Mouse (Mus musculus) brain, embryonic 14.5 days (tissue): ENCODE results near the gene Hist1h3f. TPM values are rescaled to one million over a fixed set of nuclear protein-coding genes. Genes with fewer than 3 reads are reported as not detected.

Experiments used
- DNase-seq: peaks from one replicate; pipeline ENCODE4 v3.0.0-alpha.2; 2011; ENCODE audit warnings: low read depth
- CTCF ChIP-seq: fragments of 200-500 bp; IDR thresholded peaks from 2 replicates; pipeline ENCODE4 v1.5.1; 2012; ENCODE audit warnings: inconsistent platforms, mild to moderate bottlenecking, moderate library complexity, borderline replicate concordance; ENCODE audit not compliant: insufficient read depth, insufficient read length; ENCODE audit errors: extremely low read depth
- POLR2A ChIP-seq: fragments of 200-500 bp; IDR thresholded peaks from 2 replicates; pipeline ENCODE4 v1.6.1; 2012; ENCODE audit warnings: mild to moderate bottlenecking, inconsistent platforms, borderline replicate concordance; ENCODE audit not compliant: poor library complexity, insufficient read depth, insufficient read length, severe bottlenecking; ENCODE audit errors: extremely low read depth
- polyA plus RNA-seq: library from polyadenylated mRNA; depleted of rRNA; stranded (reverse); fragments of >200 nt; gene quantifications from 2 replicates; pipeline ENCODE4 v1.2.3, GENCODE M21; 2012; rRNA removed

The Hist1h3f gene
- polyA plus RNA-seq, result 4.5 and 5.5 TPM in 2 replicates

DNA sequence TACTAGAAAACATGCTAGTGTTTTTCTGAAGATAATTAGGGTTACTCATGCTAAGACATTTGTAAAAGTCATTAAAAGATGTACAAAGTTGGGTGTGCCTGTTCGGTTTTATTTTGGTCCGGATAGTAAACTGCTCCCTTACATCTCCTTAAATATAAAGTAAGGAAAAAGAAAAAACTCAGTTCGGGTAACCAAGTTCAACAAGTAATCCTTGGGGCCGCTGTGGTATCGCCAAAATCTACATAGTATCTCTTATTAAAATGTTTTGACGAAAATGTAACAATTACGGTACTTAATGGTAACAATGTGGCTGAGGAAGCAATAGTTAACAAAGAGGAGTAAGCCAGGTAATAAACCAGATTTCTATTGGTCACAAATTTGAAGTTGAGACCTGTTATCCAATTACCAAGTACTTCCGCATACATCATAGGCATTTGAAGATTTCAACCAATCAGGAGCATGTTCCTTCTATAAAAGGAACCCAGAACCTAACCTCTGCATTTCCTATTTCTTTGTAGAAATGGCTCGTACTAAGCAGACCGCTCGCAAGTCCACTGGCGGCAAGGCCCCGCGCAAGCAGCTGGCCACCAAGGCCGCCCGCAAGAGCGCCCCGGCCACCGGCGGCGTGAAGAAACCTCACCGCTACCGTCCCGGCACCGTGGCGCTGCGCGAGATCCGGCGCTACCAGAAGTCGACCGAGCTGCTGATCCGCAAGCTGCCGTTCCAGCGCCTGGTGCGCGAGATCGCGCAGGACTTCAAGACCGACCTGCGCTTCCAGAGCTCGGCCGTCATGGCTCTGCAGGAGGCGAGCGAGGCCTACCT, at the start of gene Hist1h3f:
TSS of gene Hist1h3f (plus strand) at position 88 of the 822 bp plus-strand sequence.
- no peak for TF ChIP-seq CTCF
- TF ChIP-seq POLR2A, result peak; percentile 77; the same call in 1 of the 2 replicates
- DNase-seq, result peak; percentile 98

DNA sequence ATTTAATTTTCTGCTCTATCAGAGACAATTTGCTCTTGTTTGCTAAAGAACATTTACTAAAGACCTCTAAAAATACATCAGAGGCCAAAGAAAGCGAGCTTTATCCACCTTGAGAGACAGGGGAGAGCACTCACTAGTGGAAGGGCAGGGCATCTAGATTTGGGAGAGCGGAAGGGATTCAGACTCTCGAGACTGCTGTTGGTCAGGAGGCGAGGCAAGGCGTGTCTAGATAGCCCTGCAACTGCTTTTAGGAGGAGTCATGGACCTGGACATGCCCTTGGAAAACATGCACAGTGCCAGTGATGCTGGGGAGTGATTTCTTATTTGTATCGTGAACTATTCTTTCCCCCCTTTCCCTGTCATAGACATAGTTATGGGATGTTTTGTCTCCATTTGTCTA, 48.3 kb upstream of the Hist1h3f start:
- TF ChIP-seq POLR2A (no peak), CTCF (no peak)
- DNase-seq, result no peak

DNA sequence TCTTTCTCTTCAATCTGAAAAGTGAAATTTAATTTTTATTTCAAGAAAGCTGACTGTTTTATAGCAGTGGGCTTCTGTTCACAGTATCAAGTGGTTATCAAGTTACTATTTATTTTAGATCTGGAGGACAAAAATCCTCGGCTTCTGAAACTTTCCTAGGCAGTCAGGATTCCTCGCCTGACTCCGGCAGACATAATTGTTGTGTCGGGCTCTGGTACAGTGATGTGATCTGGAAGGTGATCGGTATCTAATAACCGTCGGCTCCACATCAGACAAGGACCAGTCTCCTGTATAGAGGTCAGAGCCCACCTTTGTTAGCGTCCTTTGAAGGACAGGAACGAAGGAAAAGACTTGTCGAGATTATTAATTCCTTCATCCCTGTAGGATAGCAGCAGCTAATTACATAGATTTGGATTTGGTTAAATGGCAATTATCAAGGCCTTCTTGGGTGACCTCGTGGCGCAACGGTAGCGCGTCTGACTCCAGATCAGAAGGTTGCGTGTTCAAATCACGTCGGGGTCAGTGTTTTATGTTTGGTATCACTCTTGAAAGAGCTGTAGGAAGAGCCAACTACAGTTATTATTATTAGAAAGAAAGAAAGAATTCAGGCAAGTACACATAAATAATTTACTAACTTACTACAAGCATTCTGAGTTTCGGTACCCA, 46.1 kb upstream of the Hist1h3f start:
- DNase-seq, result peak; percentile 41
- TF ChIP-seq CTCF (no peak), POLR2A (no peak)

DNA sequence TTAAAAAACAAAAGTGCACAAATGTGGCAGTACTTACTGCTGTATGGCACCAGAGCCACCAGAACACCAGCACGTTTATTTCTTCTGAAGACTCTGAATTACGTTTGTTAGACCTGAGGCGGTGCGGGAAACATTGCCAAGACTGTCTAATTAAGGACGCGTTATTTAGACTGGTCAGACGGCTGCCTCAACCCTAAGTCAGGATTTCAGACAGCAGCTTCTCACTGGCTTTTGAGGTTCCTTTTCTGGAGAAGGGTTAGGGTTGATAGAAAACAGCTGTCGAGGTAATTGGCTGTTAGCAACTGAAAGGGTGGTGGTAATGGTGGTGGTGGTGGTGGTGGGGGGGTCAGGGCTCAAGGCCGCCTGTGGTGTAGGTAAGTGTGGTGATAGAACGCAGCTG, 45.2 kb upstream of the Hist1h3f start:
- DNase-seq, result peak; percentile 68
- no peak for TF ChIP-seq POLR2A
- TF ChIP-seq CTCF, result no peak

DNA sequence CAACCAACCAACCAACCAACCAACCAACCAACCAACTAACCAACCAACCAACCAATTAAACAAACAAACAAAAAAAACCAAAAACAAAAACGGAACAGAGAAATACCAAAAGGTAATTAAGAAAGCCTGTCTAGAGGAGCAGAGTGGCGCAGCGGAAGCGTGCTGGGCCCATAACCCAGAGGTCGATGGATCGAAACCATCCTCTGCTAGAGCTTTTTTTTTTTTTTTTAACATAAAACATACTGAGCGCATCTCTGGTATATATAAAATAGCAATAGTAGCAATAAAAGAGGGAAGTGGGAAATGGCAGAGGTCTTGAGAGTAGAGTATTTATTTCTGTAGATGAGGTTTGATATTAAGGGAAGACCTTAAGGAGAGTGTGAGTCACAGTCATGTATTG, 43.9 kb upstream of the Hist1h3f start:
- no peak for DNase-seq
- TF ChIP-seq CTCF, result no peak
- no peak for TF ChIP-seq POLR2A

DNA sequence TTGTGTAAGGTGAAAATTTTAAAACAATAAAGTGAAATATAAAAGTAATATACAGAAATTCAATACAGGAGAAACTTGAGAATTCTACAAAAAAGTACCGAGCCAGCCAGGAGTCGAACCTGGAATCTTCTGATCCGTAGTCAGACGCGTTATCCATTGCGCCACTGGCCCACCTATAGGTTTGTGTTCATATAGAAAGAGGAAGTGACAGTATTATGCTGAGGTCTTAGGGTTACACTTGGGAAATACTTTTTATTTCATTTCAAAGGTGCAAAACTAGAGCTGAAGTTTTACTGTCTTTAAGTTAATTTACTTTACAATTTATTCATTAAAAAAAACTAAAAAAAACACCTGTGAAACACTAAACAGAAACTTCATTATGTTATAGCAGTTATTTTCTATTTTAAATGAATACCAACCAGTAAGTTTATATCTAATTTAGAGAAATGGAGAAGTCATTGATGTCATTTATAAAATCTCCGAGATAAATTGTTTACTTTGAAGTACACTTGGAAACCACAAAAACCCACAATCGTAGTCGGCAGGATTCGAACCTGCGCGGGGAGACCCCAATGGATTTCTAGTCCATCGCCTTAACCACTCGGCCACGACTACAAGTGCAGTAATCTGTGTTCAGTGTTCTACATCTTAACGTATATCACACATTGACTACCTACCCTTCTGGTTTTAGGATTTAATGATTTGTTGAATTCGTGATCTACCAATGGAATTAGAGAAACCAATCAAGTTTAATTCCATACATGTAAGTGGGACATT, 43.2 kb upstream of the Hist1h3f start:
- TF ChIP-seq CTCF (no peak), POLR2A (no peak)
- DNase-seq, result peak; percentile 78

DNA sequence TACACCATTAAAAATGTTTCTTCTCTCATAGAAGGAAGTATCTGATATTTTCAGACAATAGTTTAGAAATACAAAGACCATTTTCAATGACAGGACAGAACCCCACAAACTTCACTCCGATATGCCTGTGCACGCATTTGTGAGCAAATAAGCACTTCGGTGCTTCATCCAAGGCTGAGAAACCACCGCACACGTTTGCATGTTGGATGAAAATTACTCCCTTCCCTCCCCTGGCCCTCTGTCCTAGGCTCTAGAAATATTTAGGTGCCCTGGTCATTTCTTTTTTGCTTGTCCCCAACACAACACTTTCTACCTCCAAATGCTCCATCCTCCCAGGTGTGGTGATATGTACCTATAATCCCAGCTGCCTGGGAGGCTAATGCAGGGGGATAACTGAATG, 42.3 kb upstream of the Hist1h3f start:
- no peak for DNase-seq
- no peak for TF ChIP-seq CTCF
- TF ChIP-seq POLR2A, result no peak

DNA sequence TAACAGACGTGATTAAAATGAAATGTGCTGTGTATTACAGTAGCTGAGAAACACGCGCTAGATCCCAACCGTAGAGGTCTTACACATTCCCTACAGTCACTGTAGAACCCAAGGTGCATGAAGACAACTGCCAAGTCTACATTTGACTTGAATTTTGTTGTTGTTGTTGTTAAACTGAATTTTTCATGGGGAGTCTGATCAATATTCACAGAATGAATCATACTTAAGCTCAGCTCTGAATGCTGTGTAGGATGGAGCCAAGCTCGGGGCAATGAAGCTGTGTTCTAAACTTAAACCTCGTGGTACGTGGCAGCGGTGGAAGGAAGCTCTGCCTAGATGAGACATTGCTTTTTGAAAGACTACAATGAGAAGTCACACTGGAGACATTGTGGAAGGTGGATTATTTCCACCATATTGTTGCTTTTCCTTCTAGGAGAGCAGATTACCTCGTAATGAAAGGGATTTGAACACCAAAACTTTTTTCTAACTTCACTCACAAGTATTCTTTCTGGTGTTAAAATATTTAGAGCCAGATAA, 41.8 kb upstream of the Hist1h3f start:
- TF ChIP-seq CTCF, result no peak
- TF ChIP-seq POLR2A, result no peak

DNA sequence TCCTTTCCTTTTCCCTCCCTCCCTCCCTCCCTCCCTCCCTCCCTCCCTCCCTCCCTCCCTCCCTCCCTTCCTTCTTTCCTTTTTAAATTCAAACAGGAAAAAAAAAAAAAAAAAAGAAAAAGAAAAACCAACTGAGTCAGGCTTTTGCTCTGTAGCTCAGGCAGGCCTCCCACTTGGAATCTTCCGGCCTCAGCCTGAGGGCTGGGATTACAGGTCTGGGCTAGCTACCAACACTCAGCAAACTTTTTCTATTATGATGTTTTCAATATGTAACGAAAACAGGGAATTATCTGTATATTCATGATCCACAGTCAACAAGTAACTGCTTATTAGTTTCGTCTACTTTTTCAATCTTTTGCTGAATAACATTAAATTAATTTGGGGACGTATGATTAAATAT, 40.9 kb upstream of the Hist1h3f start:
- no peak for DNase-seq
- TF ChIP-seq POLR2A (no peak), CTCF (no peak)

More for the DNA sequence above, 41.8 kb upstream of the Hist1h3f start:
- no peak for DNase-seq

DNA sequence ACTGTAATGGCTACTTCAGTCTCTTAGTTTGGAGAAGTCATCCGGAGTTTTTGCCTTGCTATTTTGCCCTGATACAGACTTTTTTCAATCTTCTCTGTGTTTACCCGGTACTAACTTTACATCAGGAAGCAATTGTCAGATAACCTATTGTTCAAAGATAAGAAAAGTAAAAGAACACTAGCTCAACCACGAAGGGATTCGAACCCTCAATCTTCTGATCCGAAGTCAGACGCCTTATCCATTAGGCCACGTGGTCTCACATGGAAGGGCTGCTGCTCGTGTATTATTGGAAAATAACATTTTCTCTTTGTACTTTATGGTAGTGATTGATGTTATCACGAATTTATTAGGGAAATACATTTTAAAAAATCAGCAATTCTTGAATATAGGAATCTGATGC, 40.1 kb upstream of the Hist1h3f start:
- TF ChIP-seq POLR2A (no peak), CTCF (no peak)
- DNase-seq, result peak; percentile 65
